Mouse (Mus musculus): ENCODE results near the gene Tnk2.
"Not testable (repeated sequence)": the region's sequence is repeated elsewhere in the genome, so short reads cannot be mapped to it uniquely, and the experiment has no call there.

Tnk2 gene

GRCm38 (mm10) chr16:32636871-32637521 is 6.7 kb upstream of the Tnk2 start:
- no peak for DNase-seq

GRCm38 (mm10) chr16:32638476-32638875 is 5.2 kb upstream of the Tnk2 start:
- DNase-seq = peak; percentile 90

- DNase-seq = no peak
Observed at GRCm38 (mm10) chr16:32640096-32640495, 3.6 kb upstream of the Tnk2 start.

GRCm38 (mm10) chr16:32640683-32641082 is 3.0 kb upstream of the Tnk2 start:
- DNase-seq = not testable (repeated sequence)

- no peak for DNase-seq
Observed at GRCm38 (mm10) chr16:32641440-32642219, 2.0 kb upstream of the Tnk2 start.

- no peak for DNase-seq
Observed at GRCm38 (mm10) chr16:32642280-32642679, 1.4 kb upstream of the Tnk2 start.

- peak; percentile 54 for DNase-seq
Observed at GRCm38 (mm10) chr16:32644069-32644800, 561 bp downstream of the Tnk2 start.

- DNase-seq = no peak
Observed at GRCm38 (mm10) chr16:32644801-32645170, 1.1 kb downstream of the Tnk2 start.

GRCm38 (mm10) chr16:32645361-32645914 is 1.8 kb downstream of the Tnk2 start:
- peak; percentile 83 for DNase-seq

GRCm38 (mm10) chr16:32646014-32646413 is 2.3 kb downstream of the Tnk2 start:
- DNase-seq = no peak

GRCm38 (mm10) chr16:32647712-32648111 is 4.0 kb downstream of the Tnk2 start:
- DNase-seq = no peak

- DNase-seq = no peak
Observed at GRCm38 (mm10) chr16:32650461-32650860, 6.8 kb downstream of the Tnk2 start.

GRCm38 (mm10) chr16:32650974-32651618 is 7.4 kb downstream of the Tnk2 start:
- DNase-seq = no peak

GRCm38 (mm10) chr16:32654071-32654733 is 10.5 kb downstream of the Tnk2 start:
- no peak for DNase-seq

GRCm38 (mm10) chr16:32655534-32655933 is 11.9 kb downstream of the Tnk2 start:
- DNase-seq = no peak

- no peak for DNase-seq
Observed at GRCm38 (mm10) chr16:32656321-32656720, 12.6 kb downstream of the Tnk2 start.

- DNase-seq = no peak
Observed at GRCm38 (mm10) chr16:32656794-32657193, 13.1 kb downstream of the Tnk2 start.

- DNase-seq = no peak
Observed at GRCm38 (mm10) chr16:32657498-32658250, 14.0 kb downstream of the Tnk2 start.

GRCm38 (mm10) chr16:32658743-32659171 is 15.1 kb downstream of the Tnk2 start:
- DNase-seq = no peak

GRCm38 (mm10) chr16:32659385-32659784 is 15.7 kb downstream of the Tnk2 start:
- peak; percentile 57 for DNase-seq

- DNase-seq = no peak
Observed at GRCm38 (mm10) chr16:32660095-32660494, 16.4 kb downstream of the Tnk2 start.

Data from liver (tissue).